Mouse (Mus musculus): ENCODE measurements around the gene Nxf1.
"Not testable (repeated sequence)": the region's sequence is repeated elsewhere in the genome, so short reads cannot be mapped to it uniquely, and the experiment has no call there.

Gene Nxf1

GRCm38 (mm10) chr19:8724392-8724791, 32.5 kb upstream of the Nxf1 start:
- no peak for DNase-seq (ENCODE audit: low spot score in 2 of 2)

GRCm38 (mm10) chr19:8725081-8725613, 31.7 kb upstream of the Nxf1 start:
- DNase-seq (ENCODE audit: low spot score in 2 of 2): no peak

GRCm38 (mm10) chr19:8726609-8727390, 30.1 kb upstream of the Nxf1 start:
- DNase-seq (ENCODE audit: low spot score in 2 of 2): no peak

- DNase-seq (ENCODE audit: low spot score in 2 of 2): no peak
These were observed 29.3 kb upstream of the Nxf1 start for GRCm38 (mm10) chr19:8727495-8728114.

GRCm38 (mm10) chr19:8728335-8729099, 28.4 kb upstream of the Nxf1 start:
- not testable (repeated sequence) for DNase-seq (ENCODE audit: low spot score in 2 of 2)

GRCm38 (mm10) chr19:8734334-8734733, 22.5 kb upstream of the Nxf1 start:
- no peak for DNase-seq (ENCODE audit: low spot score in 2 of 2)

GRCm38 (mm10) chr19:8735389-8736159, 21.3 kb upstream of the Nxf1 start, which contains the start of gene Wdr74:
Gene Wdr74 (plus strand): TSS chr19:8735827.
- DNase-seq (ENCODE audit: low spot score in 2 of 2): peak; percentile 88 to 96

- DNase-seq (ENCODE audit: low spot score in 2 of 2): no peak
These were observed 20.8 kb upstream of the Nxf1 start for GRCm38 (mm10) chr19:8736160-8736467.

- no peak for DNase-seq (ENCODE audit: low spot score in 2 of 2)
These were observed 18.0 kb upstream of the Nxf1 start for GRCm38 (mm10) chr19:8738911-8739310.

- no peak for DNase-seq (ENCODE audit: low spot score in 2 of 2)
These were observed 17.2 kb upstream of the Nxf1 start for GRCm38 (mm10) chr19:8739646-8740045.

- DNase-seq (ENCODE audit: low spot score in 2 of 2): no peak
These were observed 16.3 kb upstream of the Nxf1 start, which contains the start of gene 1700092M07Rik for GRCm38 (mm10) chr19:8740603-8741002. Gene 1700092M07Rik (plus strand): TSS chr19:8740718.

- DNase-seq (ENCODE audit: low spot score in 2 of 2): peak; percentile 97
These were observed 15.5 kb upstream of the Nxf1 start, which contains the start of gene Stx5a for GRCm38 (mm10) chr19:8741243-8741869. Gene Stx5a (plus strand): TSS chr19:8741413.

- no peak for DNase-seq (ENCODE audit: low spot score in 2 of 2)
These were observed 14.7 kb upstream of the Nxf1 start for GRCm38 (mm10) chr19:8742176-8742575.

GRCm38 (mm10) chr19:8745382-8745781, 11.5 kb upstream of the Nxf1 start:
- DNase-seq (ENCODE audit: low spot score in 2 of 2): no peak

- DNase-seq (ENCODE audit: low spot score in 2 of 2): no peak
These were observed 9.5 kb upstream of the Nxf1 start for GRCm38 (mm10) chr19:8747368-8747767.

GRCm38 (mm10) chr19:8755652-8756051, 1.2 kb upstream of the Nxf1 start:
- no peak for DNase-seq (ENCODE audit: low spot score in 2 of 2)

- DNase-seq (ENCODE audit: low spot score in 2 of 2): no peak
These were observed 662 bp downstream of the Nxf1 start for GRCm38 (mm10) chr19:8757471-8757998.

GRCm38 (mm10) chr19:8758899-8759298, 2.0 kb downstream of the Nxf1 start:
- no peak for DNase-seq (ENCODE audit: low spot score in 2 of 2)

- no peak for DNase-seq (ENCODE audit: low spot score in 2 of 2)
These were observed 3.9 kb downstream of the Nxf1 start for GRCm38 (mm10) chr19:8760757-8761156.

- DNase-seq (ENCODE audit: low spot score in 2 of 2): no peak
These were observed 6.4 kb downstream of the Nxf1 start for GRCm38 (mm10) chr19:8763276-8763675.

- no peak for DNase-seq (ENCODE audit: low spot score in 2 of 2)
These were observed 8.7 kb downstream of the Nxf1 start for GRCm38 (mm10) chr19:8765562-8765961.
